Mouse (Mus musculus) kidney, adult 2 months (tissue): ENCODE measurements around the gene Padi6.

ENCODE experiments used
- CTCF ChIP-seq: fragments of 200-500 bp; conservative IDR thresholded peaks from 2 replicates; pipeline ENCODE4 v1.5.1; 2011; ENCODE audit warnings: low read depth, mild to moderate bottlenecking, control low read depth, low read length, moderate library complexity, mixed read lengths; ENCODE audit not compliant: insufficient read depth, insufficient read length
- POLR2A ChIP-seq: fragments of 200-500 bp; IDR thresholded peaks from one replicate; pipeline ENCODE4 v1.6.1; 2011; ENCODE audit warnings: low read depth, low read length, control low read depth

DNA sequence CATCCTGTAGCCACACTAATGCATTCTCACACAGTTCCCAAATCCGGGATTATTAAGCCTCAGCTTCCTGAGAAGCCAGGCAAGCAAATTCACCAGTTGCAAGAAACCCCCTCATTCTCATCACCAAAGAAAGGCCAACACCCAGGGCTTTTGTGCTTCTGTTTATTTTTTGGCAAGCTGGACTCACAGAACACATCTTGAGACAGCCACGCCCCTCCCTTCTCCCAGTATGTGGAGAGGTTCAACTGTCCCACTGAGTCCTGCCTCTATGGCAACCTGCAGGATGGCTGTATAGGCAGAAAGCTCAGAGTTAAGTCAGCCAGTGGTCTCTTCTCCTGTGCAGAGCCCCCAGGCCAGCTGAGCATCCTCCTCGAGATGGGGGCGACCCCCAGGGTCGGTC, 42.8 kb upstream of the Padi6 start:
- TF ChIP-seq POLR2A (no peak), CTCF (no peak)
